Mouse (Mus musculus): Measurements from ENCODE around the gene Epn1.
A peak's percentile ranks its signal among the peaks of the same experiment; 100 is the strongest.
"Not testable (repeated sequence)": the region's sequence is repeated elsewhere in the genome, so short reads cannot be mapped to it uniquely, and the experiment has no call there.

The Epn1 gene

DNA sequence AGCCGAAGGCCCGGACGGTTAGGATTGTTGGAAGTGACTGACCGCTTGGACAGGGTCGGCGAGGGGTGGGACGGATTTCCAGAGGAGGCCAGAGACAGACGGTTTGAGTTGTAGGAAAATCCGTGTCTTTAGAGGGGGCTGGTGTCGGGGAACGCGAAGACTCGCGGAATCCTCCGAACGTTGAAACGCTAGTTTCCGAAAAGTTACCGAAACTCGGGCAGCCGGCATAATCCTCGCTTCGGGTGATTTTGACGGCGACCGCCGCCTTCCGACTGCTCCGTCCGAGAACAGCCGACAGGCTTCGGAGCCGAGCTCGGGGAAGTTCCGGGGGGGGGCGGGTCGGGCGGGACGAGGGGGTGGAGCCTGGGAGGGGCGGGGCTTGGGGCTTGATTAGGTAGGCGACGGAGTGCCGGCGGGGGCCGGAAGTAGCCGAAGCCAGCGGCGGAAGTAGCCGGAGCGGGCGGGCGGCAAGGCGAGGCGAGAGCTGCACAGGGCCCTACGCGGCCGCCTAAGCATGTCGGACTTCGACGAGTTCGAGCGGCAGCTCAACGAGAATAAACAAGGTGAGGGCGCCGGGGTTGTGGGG lies 18.2 kb upstream of the Epn1 start, which contains the start of gene U2af2:
TSS of gene U2af2 (plus strand) at position 370 of the 586 bp plus-strand sequence.
- Histone ChIP-seq H3K9me3 (ENCODE audit: low read length) (no peaks in the 10 kb centered on the region), H3K36me3 (ENCODE audit: insufficient read depth, low read length) (peaks cover 41% of the 10 kb centered on the region), H3K4me1 (replicated peaks; ENCODE audit: low read depth, low read length) (peaks cover 64% of the 10 kb centered on the region), H3K27me3 (ENCODE audit: insufficient read depth, low read length) (peaks cover 22% of the 10 kb centered on the region), H3K4me3 (replicated peaks; ENCODE audit: low read length) (peak within 1 kb of the TSS; percentile 97)
- TF ChIP-seq NANOG (IDR thresholded peaks at IDR 0.05; ENCODE audit: borderline replicate concordance, low read length) (no peak), POU5F1 (IDR thresholded peaks at IDR 0.05; ENCODE audit: borderline replicate concordance, low read length) (no peak), CTCF (conservative IDR thresholded peaks at IDR 0.05; ENCODE audit: low read length) (no peak)

DNA sequence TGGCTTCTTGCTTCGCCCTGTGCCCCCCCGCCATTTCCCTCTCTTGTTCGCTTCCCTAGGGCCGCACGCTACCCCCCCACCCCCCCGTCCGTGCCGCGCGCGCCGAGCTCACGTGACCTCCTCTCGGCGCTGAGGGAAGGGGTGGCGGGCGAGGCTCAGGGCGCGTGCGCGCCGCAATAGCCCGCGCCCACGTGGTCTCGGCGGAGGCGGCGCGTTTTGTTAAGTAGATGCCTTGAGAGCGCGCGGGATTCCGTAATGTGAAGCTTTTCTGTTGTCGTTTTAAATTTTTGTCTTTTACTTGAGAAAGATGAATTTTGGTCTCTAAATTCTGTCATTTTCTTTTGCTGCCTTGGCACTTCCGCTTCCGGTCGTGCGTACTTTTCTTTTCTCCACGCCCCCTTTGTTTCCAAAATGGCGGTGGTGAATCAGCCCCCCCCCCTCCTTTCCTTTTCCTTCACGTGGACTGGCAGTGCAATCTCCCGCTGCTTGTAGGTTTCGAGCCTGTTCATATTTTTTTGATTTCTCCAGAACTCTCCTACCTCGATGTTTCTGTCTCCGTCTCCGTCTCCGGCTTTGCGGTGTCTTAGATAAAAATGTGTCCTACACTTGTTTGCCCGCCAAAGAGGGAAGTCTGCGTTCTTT lies 17.6 kb upstream of the Epn1 start:
- H3K4me1 ChIP-seq (replicated peaks; ENCODE audit: low read depth, low read length) = peaks cover 64% of the 10 kb centered on the region
- TF ChIP-seq CTCF (conservative IDR thresholded peaks at IDR 0.05; ENCODE audit: low read length) (no peak), NANOG (IDR thresholded peaks at IDR 0.05; ENCODE audit: borderline replicate concordance, low read length) (no peak)
- peaks cover 47% of the 10 kb centered on the region for H3K36me3 ChIP-seq (ENCODE audit: insufficient read depth, low read length)
- H3K4me3 ChIP-seq (replicated peaks; ENCODE audit: low read length) = peak overlapping the region; percentile 97
- no peaks in the 10 kb centered on the region for H3K9me3 ChIP-seq (ENCODE audit: low read length)
- H3K27me3 ChIP-seq (ENCODE audit: insufficient read depth, low read length) = peaks cover 16% of the 10 kb centered on the region

DNA sequence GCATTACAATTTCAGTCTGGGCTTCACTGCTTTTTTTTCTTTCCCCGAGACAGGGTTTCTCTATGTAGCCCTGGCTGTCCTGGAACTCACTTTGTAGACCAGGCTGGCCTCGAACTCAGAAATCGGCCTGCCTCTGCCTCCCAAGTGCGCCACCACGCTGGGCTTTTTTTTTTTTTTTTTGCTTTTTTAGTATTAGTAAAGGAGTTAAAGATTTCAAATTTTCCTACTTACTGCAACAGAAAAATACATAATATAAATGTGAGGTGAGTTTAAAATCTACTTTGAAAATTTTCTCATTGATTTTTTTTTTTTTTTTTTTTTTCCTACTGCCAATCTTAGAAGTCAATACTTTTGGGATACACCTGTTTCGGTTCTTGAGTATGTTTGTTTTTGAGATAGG lies 15.1 kb upstream of the Epn1 start:
- TF ChIP-seq POU5F1 (IDR thresholded peaks at IDR 0.05; ENCODE audit: borderline replicate concordance, low read length) = no peak
- no peak for TF ChIP-seq CTCF (conservative IDR thresholded peaks at IDR 0.05; ENCODE audit: low read length)
- TF ChIP-seq NANOG (IDR thresholded peaks at IDR 0.05; ENCODE audit: borderline replicate concordance, low read length) = no peak
- Histone ChIP-seq H3K4me3 (replicated peaks; ENCODE audit: low read length) (peak overlapping the region; percentile 97), H3K4me1 (replicated peaks; ENCODE audit: low read depth, low read length) (peaks cover 69% of the 10 kb centered on the region), H3K27me3 (ENCODE audit: insufficient read depth, low read length) (no peaks in the 10 kb centered on the region), H3K36me3 (ENCODE audit: insufficient read depth, low read length) (peaks cover 59% of the 10 kb centered on the region), H3K9me3 (ENCODE audit: low read length) (no peaks in the 10 kb centered on the region)

DNA sequence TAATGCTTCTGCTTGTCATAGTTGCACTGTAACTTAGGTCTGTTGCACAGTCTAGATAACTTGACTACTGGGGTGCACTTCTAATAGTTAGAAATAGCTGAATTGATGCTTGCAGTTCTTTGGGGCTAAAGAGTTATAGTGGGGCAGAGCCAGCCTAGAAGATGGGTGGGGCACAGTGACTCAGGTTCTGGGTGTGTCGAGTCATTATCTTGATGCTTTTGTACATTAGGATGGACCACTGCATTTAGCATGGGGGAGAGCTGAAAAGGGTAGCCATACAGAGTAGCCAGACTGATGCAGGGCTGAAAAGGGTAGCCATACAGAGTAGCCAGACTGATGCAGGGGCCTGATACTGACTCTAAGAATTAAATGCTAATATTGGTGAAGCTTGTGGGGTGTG lies 6.4 kb upstream of the Epn1 start:
- H3K36me3 ChIP-seq (ENCODE audit: insufficient read depth, low read length) = peaks cover 98% of the 10 kb centered on the region
- no peak overlapping the region for H3K4me3 ChIP-seq (replicated peaks; ENCODE audit: low read length)
- H3K27me3 ChIP-seq (ENCODE audit: insufficient read depth, low read length) = no peaks in the 10 kb centered on the region
- H3K4me1 ChIP-seq (replicated peaks; ENCODE audit: low read depth, low read length) = peaks cover 87% of the 10 kb centered on the region
- no peaks in the 10 kb centered on the region for H3K9me3 ChIP-seq (ENCODE audit: low read length)
- no peak for TF ChIP-seq CTCF (conservative IDR thresholded peaks at IDR 0.05; ENCODE audit: low read length)
- no peak for TF ChIP-seq POU5F1 (IDR thresholded peaks at IDR 0.05; ENCODE audit: borderline replicate concordance, low read length)
- no peak for TF ChIP-seq NANOG (IDR thresholded peaks at IDR 0.05; ENCODE audit: borderline replicate concordance, low read length)

DNA sequence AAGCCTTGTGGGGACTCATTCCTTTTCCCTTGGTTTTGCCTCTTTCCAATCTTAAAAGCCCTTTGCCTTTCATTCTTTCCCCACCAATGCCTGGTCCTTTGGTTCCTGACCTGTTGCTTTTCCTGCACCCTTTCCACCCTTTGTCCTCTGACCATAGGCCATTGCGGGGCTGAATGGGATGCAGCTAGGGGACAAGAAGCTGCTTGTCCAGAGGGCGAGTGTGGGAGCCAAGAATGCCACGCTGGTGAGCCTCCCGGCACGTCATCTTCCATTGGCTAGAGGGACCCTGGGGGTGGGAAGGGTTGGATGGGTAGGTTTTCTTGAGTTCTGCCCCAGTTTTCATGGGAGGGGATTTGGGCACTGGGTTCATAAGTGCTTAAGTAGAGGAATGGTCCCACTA lies 5.1 kb upstream of the Epn1 start:
- peaks cover 90% of the 10 kb centered on the region for H3K36me3 ChIP-seq (ENCODE audit: insufficient read depth, low read length)
- no peak for TF ChIP-seq CTCF (conservative IDR thresholded peaks at IDR 0.05; ENCODE audit: low read length)
- TF ChIP-seq POU5F1 (IDR thresholded peaks at IDR 0.05; ENCODE audit: borderline replicate concordance, low read length) = no peak
- TF ChIP-seq NANOG (IDR thresholded peaks at IDR 0.05; ENCODE audit: borderline replicate concordance, low read length) = no peak
- no peak overlapping the region for H3K4me3 ChIP-seq (replicated peaks; ENCODE audit: low read length)
- H3K9me3 ChIP-seq (ENCODE audit: low read length) = no peaks in the 10 kb centered on the region
- H3K4me1 ChIP-seq (replicated peaks; ENCODE audit: low read depth, low read length) = peaks cover 79% of the 10 kb centered on the region
- H3K27me3 ChIP-seq (ENCODE audit: insufficient read depth, low read length) = no peaks in the 10 kb centered on the region

DNA sequence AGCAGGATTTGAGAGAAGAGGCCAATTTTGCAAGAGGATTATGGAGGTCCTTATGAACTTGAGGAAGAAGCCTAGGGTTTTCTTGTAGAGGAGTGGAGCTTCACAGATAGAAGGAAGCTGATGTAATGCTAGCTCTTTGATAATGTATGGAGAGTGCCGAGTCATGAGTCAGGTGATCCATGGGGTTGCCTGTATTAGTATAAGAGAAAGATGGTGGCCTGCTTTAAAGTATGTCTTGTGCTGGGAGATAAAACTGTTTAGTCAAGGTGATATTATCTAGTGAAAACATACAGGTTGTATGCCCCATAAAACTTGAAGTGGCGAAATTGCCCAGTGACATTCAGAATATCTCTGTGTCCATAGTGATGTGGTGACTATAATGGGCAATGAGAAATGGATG lies 3.1 kb upstream of the Epn1 start:
- Histone ChIP-seq H3K36me3 (ENCODE audit: insufficient read depth, low read length) (peaks cover 73% of the 10 kb centered on the region), H3K9me3 (ENCODE audit: low read length) (no peaks in the 10 kb centered on the region), H3K4me1 (replicated peaks; ENCODE audit: low read depth, low read length) (peaks cover 75% of the 10 kb centered on the region), H3K27me3 (ENCODE audit: insufficient read depth, low read length) (no peaks in the 10 kb centered on the region), H3K4me3 (replicated peaks; ENCODE audit: low read length) (no peak overlapping the region)
- TF ChIP-seq CTCF (conservative IDR thresholded peaks at IDR 0.05; ENCODE audit: low read length) = no peak

DNA sequence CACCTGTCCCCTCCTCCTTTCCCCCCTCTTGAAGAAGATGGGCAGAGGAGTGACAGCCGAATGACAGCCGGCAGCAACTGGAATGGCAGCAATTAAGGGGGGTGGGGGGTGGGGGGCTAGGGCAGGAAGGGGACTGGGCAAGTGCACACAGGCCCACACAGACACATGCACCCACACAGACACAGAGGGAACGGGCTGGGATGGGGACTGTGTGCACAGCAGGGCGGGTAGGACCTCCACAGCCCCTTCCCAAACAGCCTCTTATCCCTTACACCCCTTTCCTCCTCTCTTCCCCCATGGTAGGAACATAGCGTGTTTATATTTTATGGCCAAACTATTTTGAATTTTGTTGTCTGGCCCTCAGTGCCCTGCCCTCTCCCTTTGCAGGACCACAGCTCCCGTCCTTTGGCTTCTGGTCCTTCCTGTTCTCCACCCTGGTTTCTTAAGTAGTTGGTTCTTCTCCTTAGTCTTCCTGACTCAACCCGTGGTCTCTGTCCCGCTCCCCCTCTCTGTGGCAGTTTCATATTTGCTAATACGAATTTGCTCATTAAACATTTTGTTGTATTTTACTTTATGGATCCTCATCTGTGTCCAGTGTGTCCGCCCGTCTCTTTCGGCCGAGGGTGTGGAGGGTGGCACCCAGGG lies 548 bp upstream of the Epn1 start:
- H3K27me3 ChIP-seq (ENCODE audit: insufficient read depth, low read length); H3K9me3 ChIP-seq (ENCODE audit: low read length): not testable (repeated sequence)
- peak overlapping the region; percentile 98 for H3K4me3 ChIP-seq (replicated peaks; ENCODE audit: low read length)
- H3K4me1 ChIP-seq (replicated peaks; ENCODE audit: low read depth, low read length) = peaks cover 68% of the 10 kb centered on the region
- H3K36me3 ChIP-seq (ENCODE audit: insufficient read depth, low read length) = peaks cover 71% of the 10 kb centered on the region

DNA sequence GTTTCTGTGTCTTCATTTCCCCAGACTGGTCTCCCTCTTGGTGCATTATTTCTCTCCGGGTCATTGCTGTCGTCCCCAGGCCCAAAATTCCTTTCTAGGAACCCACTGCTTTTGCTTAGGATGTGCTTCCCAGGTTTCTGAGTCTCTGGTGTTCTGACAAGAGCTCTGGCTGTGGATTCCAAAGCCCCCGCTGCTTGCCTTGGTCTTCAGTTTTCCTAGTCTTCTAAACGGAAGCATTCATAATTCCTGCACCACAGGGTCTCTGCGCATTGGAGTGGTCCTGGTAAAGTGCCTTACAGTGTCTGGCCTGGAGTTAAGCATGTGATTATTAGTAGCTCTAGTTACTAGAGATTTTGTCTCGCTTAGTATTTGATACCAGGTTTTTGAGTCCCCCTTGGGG lies 780 bp downstream of the Epn1 start:
- no peaks in the 10 kb centered on the region for H3K27me3 ChIP-seq (ENCODE audit: insufficient read depth, low read length)
- TF ChIP-seq POU5F1 (IDR thresholded peaks at IDR 0.05; ENCODE audit: borderline replicate concordance, low read length) (no peak), NANOG (IDR thresholded peaks at IDR 0.05; ENCODE audit: borderline replicate concordance, low read length) (no peak), CTCF (conservative IDR thresholded peaks at IDR 0.05; ENCODE audit: low read length) (no peak)
- H3K9me3 ChIP-seq (ENCODE audit: low read length) = no peaks in the 10 kb centered on the region
- H3K4me3 ChIP-seq (replicated peaks; ENCODE audit: low read length) = peak overlapping the region; percentile 98
- peaks cover 72% of the 10 kb centered on the region for H3K36me3 ChIP-seq (ENCODE audit: insufficient read depth, low read length)
- peaks cover 71% of the 10 kb centered on the region for H3K4me1 ChIP-seq (replicated peaks; ENCODE audit: low read depth, low read length)

DNA sequence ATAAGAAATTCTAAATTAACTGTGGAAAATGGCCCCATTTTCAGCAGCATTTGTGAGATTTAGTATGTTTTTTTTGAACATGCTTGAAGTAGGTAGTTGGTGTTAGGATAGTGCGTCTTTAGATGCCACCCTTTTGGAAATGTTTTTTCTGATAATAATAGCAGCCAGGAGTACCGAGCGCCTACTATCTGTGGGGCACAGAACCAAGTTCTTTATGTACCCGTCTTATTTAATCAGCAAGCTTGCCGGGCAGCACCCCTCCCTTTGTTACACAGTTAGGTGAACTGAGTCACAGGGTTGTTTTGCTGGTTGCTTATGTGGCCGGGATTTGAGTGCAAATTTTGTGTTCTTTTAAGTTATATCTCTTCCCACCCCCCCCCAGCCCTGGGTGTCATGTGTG lies 1.2 kb downstream of the Epn1 start:
- H3K4me1 ChIP-seq (replicated peaks; ENCODE audit: low read depth, low read length) = peaks cover 68% of the 10 kb centered on the region

More for the DNA sequence above, 1.2 kb downstream of the Epn1 start:
- Histone ChIP-seq H3K9me3 (ENCODE audit: low read length) (no peaks in the 10 kb centered on the region), H3K36me3 (ENCODE audit: insufficient read depth, low read length) (peaks cover 73% of the 10 kb centered on the region), H3K4me3 (replicated peaks; ENCODE audit: low read length) (peak overlapping the region; percentile 98), H3K27me3 (ENCODE audit: insufficient read depth, low read length) (no peaks in the 10 kb centered on the region)
- TF ChIP-seq NANOG (IDR thresholded peaks at IDR 0.05; ENCODE audit: borderline replicate concordance, low read length) = no peak
- TF ChIP-seq CTCF (conservative IDR thresholded peaks at IDR 0.05; ENCODE audit: low read length) = no peak
- no peak for TF ChIP-seq POU5F1 (IDR thresholded peaks at IDR 0.05; ENCODE audit: borderline replicate concordance, low read length)

All from E14TG2a.4 (cell line).